In the genomic region with DNA sequence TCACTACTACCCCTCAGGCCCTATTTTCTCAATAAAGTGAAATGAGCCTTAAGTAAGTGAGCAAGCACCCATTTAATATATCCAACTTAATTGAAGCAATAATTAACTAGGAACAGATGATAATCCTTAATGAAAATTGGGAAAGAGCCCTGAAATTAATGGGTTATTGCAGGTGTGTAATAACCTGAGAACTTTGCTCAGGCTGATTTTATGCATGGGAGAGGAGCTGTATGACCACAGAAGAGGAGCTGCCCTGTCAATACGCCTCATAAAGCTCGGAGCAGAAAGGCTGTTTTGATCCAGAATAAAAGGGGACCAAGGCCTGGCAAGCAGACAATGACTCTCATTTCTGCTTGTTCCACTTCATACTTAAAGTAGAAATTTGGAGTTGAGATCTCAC, we compare ENCODE assay signal across 20 mouse cellular contexts. TPM values are rescaled to one million over a fixed set of nuclear protein-coding genes. Genes with fewer than 3 reads are reported as not detected.
"Had no signal": no experiment of that assay in that cellular context is flagged by ENCODE, and none has a peak within 500 bp of the region (broad histone marks: within the 10 kb centered on the region; RNA-seq: fewer than 3 reads in every experiment).

A gene (plus strand): TSS at position 301 of the 400 bp plus-strand sequence.

- H3K36me3 ChIP-seq: neural tube, embryonic 13.5 days; neural tube, embryonic 15.5 days; stomach, embryonic 15.5 days had no signal

- H3K4me3 ChIP-seq: neural tube, embryonic 13.5 days; neural tube, embryonic 15.5 days; stomach, embryonic 15.5 days had no signal

- H3K9me3 ChIP-seq: neural tube, embryonic 13.5 days; neural tube, embryonic 15.5 days; stomach, embryonic 15.5 days had no signal

- H3K27me3 ChIP-seq: neural tube, embryonic 13.5 days; neural tube, embryonic 15.5 days; stomach, embryonic 15.5 days had no signal

- H3K27ac ChIP-seq: neural tube, embryonic 13.5 days; neural tube, embryonic 15.5 days; stomach, embryonic 15.5 days; stomach, postnatal 0 days had no signal

- DNase-seq: retina, postnatal 1 day; right cerebral cortex, adult 18-20 months; right cerebral cortex, postnatal 14 days; right cerebral cortex, postnatal 25 days; right cerebral cortex, postnatal 4 days; spleen, adult 18-20 months; thymus, adult 18-20 months; thymus, adult 2 months; thymus, postnatal 14 days; thymus, postnatal 25 days; thymus, postnatal 36 days; thymus, postnatal 4 days had no signal

- H3K4me1 ChIP-seq: neural tube, embryonic 13.5 days; neural tube, embryonic 15.5 days; stomach, embryonic 15.5 days had no signal

RNA-seq across cellular contexts. Expression of the gene that starts here (rescaled TPM):
- polyA plus RNA-seq: neural tube, embryonic 13.5 days; neural tube, embryonic 15.5 days; spleen, adult 2 months; stomach, embryonic 14.5 days; stomach, postnatal 0 days; thymus, adult 2 months; thymus, postnatal 0 days; urinary bladder, adult 2 months had no signal
